Mouse (Mus musculus) naive thymus-derived CD4-positive, alpha-beta T cell, adult 2 months (primary cell): ENCODE measurements around the gene Mlana.
A peak's percentile ranks its signal among the peaks of the same experiment; 100 is the strongest.

Source experiments
- DNase-seq: peaks from one replicate; pipeline ENCODE4 v3.0.0-alpha.2; 2011; ENCODE audit warnings: low read depth

The Mlana gene

GRCm38 (mm10) chr19:29697245-29697874 is at the start of gene Mlana:
Gene Mlana, plus strand, starts transcription at chr19:29697824.
- DNase-seq, result no peak

GRCm38 (mm10) chr19:29648550-29648914 is 49.1 kb upstream of the Mlana start:
- no peak for DNase-seq

GRCm38 (mm10) chr19:29649683-29650082 is 47.9 kb upstream of the Mlana start:
- DNase-seq, result no peak

GRCm38 (mm10) chr19:29653768-29654265 is 43.8 kb upstream of the Mlana start:
- no peak for DNase-seq

- no peak for DNase-seq
Observed at GRCm38 (mm10) chr19:29655148-29655547, 42.5 kb upstream of the Mlana start.

GRCm38 (mm10) chr19:29656029-29656428 is 41.6 kb upstream of the Mlana start:
- no peak for DNase-seq

GRCm38 (mm10) chr19:29656620-29657019 is 41.0 kb upstream of the Mlana start:
- DNase-seq, result no peak

GRCm38 (mm10) chr19:29657033-29657432 is 40.6 kb upstream of the Mlana start:
- no peak for DNase-seq

GRCm38 (mm10) chr19:29657558-29657957 is 40.1 kb upstream of the Mlana start:
- no peak for DNase-seq

- no peak for DNase-seq
Observed at GRCm38 (mm10) chr19:29658836-29659235, 38.8 kb upstream of the Mlana start.

- DNase-seq, result peak; percentile 28
Observed at GRCm38 (mm10) chr19:29659705-29660104, 37.9 kb upstream of the Mlana start.

- no peak for DNase-seq
Observed at GRCm38 (mm10) chr19:29660835-29661764, 36.5 kb upstream of the Mlana start.

- DNase-seq, result no peak
Observed at GRCm38 (mm10) chr19:29661974-29662580, 35.5 kb upstream of the Mlana start.

- DNase-seq, result no peak
Observed at GRCm38 (mm10) chr19:29663780-29664179, 33.8 kb upstream of the Mlana start.

GRCm38 (mm10) chr19:29664934-29665333 is 32.7 kb upstream of the Mlana start:
- DNase-seq, result no peak

GRCm38 (mm10) chr19:29666164-29666563 is 31.5 kb upstream of the Mlana start:
- no peak for DNase-seq

- no peak for DNase-seq
Observed at GRCm38 (mm10) chr19:29666965-29667594, 30.5 kb upstream of the Mlana start.

GRCm38 (mm10) chr19:29668135-29668534 is 29.5 kb upstream of the Mlana start:
- no peak for DNase-seq

GRCm38 (mm10) chr19:29670247-29670646 is 27.4 kb upstream of the Mlana start:
- DNase-seq, result no peak

GRCm38 (mm10) chr19:29671160-29671559 is 26.5 kb upstream of the Mlana start:
- no peak for DNase-seq

- DNase-seq, result no peak
Observed at GRCm38 (mm10) chr19:29672660-29673059, 25.0 kb upstream of the Mlana start.

- DNase-seq, result no peak
Observed at GRCm38 (mm10) chr19:29674946-29675345, 22.7 kb upstream of the Mlana start.
